Mouse (Mus musculus) urinary bladder, adult 2 months (tissue): Measurements from ENCODE around the gene Hnrnpul1. TPM values are rescaled to one million over a fixed set of nuclear protein-coding genes. Genes with fewer than 3 reads are reported as not detected.

Experiments
- polyA plus RNA-seq: library from polyadenylated mRNA; depleted of rRNA; stranded (reverse); fragments of >200 nt; gene quantifications from 2 replicates; pipeline ENCODE4 v1.2.3, GENCODE M21; 2012; rRNA removed

Gene Hnrnpul1
- polyA plus RNA-seq, 1 experiment = 18.9 TPM

Other genes with a start within 250 kb of the Hnrnpul1 start
- 0.39 and 0.77 TPM in 2 replicates for gene Ceacam2, start 214.9 kb downstream of the Hnrnpul1 start, polyA plus RNA-seq
- gene Erich4, start 138.9 kb downstream of the Hnrnpul1 start, polyA plus RNA-seq = not detected in 2 replicates
- 38.9 and 44.1 TPM in 2 replicates for gene Dmac2, start 135.3 kb downstream of the Hnrnpul1 start, polyA plus RNA-seq
- gene B3gnt8, start 128.1 kb downstream of the Hnrnpul1 start, polyA plus RNA-seq = 13.2 and 14.1 TPM in 2 replicates
- gene Bckdha, start 95.8 kb downstream of the Hnrnpul1 start, polyA plus RNA-seq = 90.1 and 102 TPM in 2 replicates
- 50.4 and 64.6 TPM in 2 replicates for gene Exosc5, start 95.6 kb downstream of the Hnrnpul1 start, polyA plus RNA-seq
- gene Tmem91, start 79.6 kb downstream of the Hnrnpul1 start, polyA plus RNA-seq = 1.1 and 1.3 TPM in 2 replicates
- gene B9d2, start 74.0 kb downstream of the Hnrnpul1 start, polyA plus RNA-seq = 25.6 TPM in 2 replicates
- 16.2 and 27.6 TPM in 2 replicates for gene Tgfb1, start 67.8 kb downstream of the Hnrnpul1 start, polyA plus RNA-seq
- 42.4 and 49.7 TPM in 2 replicates for gene Ccdc97, start 35.7 kb downstream of the Hnrnpul1 start, polyA plus RNA-seq
- 92.8 and 117 TPM in 2 replicates for gene Axl, start 33.9 kb upstream of the Hnrnpul1 start, polyA plus RNA-seq
- gene Cyp2s1, start 62.2 kb upstream of the Hnrnpul1 start, polyA plus RNA-seq = 28.4 and 30.1 TPM in 2 replicates
- 0.04 TPM in 1 of 2 replicates, not detected in the other for gene Cyp2b10, start 142.9 kb upstream of the Hnrnpul1 start, polyA plus RNA-seq